8 mouse cellular contexts compared by ENCODE assay signal in the genomic region with DNA sequence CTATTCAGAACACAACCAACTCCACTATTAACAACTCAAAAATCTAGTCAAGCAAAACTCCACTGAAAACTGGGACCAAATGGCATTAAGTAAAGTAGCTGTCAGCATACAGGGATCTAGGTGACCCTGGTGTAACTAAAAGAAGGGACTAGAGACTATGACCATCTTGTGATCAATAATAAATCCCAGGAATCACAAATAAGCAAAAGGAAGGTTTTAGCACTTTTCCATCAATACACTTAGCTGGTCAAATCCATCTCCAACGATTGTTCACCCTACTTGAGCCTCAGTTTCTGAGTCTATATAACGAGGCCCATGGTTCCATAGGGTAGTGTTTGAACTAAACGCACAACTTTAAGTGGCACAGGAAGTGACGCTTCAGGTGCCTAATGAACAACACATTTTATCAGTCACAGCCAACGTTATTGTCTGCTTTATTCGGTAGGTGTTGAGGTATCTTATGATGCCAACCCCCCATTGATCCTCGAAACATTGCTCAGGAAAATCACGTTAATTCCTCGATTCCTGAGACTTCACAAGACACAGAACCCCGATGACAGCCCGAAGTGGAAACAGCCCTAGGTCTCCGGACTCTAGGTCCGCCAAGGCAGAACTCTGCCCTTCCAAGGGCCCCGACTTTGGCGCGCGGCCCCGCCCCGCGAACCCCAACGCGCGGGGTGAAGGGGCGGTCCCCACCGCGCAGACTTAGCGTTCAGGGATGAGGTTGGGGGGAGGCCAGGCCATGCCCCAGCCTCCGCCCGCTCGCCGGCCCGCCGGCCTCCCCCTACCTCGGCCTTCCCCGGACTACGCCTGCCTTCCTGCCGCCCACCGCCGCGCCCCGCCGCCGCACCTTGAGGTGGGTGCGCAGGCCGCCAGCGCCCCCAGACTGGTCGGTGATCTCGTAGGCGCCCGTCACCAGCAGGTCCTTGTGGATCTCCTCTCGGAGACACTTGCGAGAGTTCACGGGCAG. TPM values are rescaled to one million over a fixed set of nuclear protein-coding genes. Genes with fewer than 3 reads are reported as not detected.
DNase-seq lines count a peak whose midpoint lies in the region; ATAC-seq and TF ChIP-seq lines count a peak whose summit lies in the region.

No protein-coding gene starts in this region.

- H3K27me3 ChIP-seq in embryonic facial prominence, embryonic 12.5 days: no peaks in the 10 kb centered on the region
- no peaks in the 10 kb centered on the region for H3K27me3 ChIP-seq in liver, embryonic 12.5 days (replicated peaks)
- H3K27me3 ChIP-seq in myocyte (ENCODE audit: control insufficient read depth, insufficient read depth, insufficient read length): no peaks in the 10 kb centered on the region

- H3K4me2 ChIP-seq in embryonic facial prominence, embryonic 12.5 days (replicated peaks): peak overlapping the region; percentile 73
- peak overlapping the region; percentile 73 for H3K4me2 ChIP-seq in liver, embryonic 12.5 days
- peak overlapping the region; percentile 84 for H3K4me2 ChIP-seq in myocyte (ENCODE audit: low read depth)

- peak overlapping the region; percentile 83 for H3K27ac ChIP-seq in embryonic facial prominence, embryonic 12.5 days
- peak overlapping the region; percentile 90 for H3K27ac ChIP-seq in liver, embryonic 12.5 days

- H3K4me1 ChIP-seq in embryonic facial prominence, embryonic 12.5 days: peaks cover 7% of the 10 kb centered on the region
- peaks cover 52% of the 10 kb centered on the region for H3K4me1 ChIP-seq in liver, embryonic 12.5 days

- 2% methylated on average over 51 of the region's 53 CpGs for WGBS in embryonic facial prominence, embryonic 12.5 days
- under 1% methylated on average over 51 of the region's 53 CpGs for WGBS in liver, embryonic 12.5 days (ENCODE audit: insufficient replicate concordance)

- DNase-seq in A20 (ENCODE audit: low read depth, low spot score): peak; percentile 86
- DNase-seq in adrenal gland, postnatal 25 days: peak; percentile 80
- DNase-seq in heart, adult 8-10 months (ENCODE audit: low spot score): peak; percentile 65
- DNase-seq in kidney, adult 8-10 months: peak; percentile 61 to 74
- peak; percentile 81 to 89 for DNase-seq in spleen, postnatal 4 days (ENCODE audit: low spot score in 2 of 2)

- peak; percentile 39 for TF ChIP-seq POLR2A in myocyte (IDR thresholded peaks at IDR 0.05; ENCODE audit: insufficient read length, low read depth)

- ATAC-seq in embryonic facial prominence, embryonic 12.5 days (ENCODE audit: insufficient number of reproducible peaks, insufficient read depth, low FRiP score, low TSS enrichment): peak; percentile 75
- ATAC-seq in liver, embryonic 12.5 days: peak; percentile 91

- peak overlapping the region; percentile 82 for H3ac ChIP-seq in myocyte (ENCODE audit: control insufficient read depth, insufficient read length)

- no peaks in the 10 kb centered on the region for H3K9me3 ChIP-seq in embryonic facial prominence, embryonic 12.5 days
- H3K9me3 ChIP-seq in liver, embryonic 12.5 days (replicated peaks): no peaks in the 10 kb centered on the region

- no peaks in the 10 kb centered on the region for H3K36me3 ChIP-seq in embryonic facial prominence, embryonic 12.5 days
- H3K36me3 ChIP-seq in liver, embryonic 12.5 days: no peaks in the 10 kb centered on the region
- H3K36me3 ChIP-seq in myocyte (ENCODE audit: control insufficient read depth, insufficient read depth): no peaks in the 10 kb centered on the region

- H3K9ac ChIP-seq in embryonic facial prominence, embryonic 12.5 days: peak overlapping the region; percentile 83
- peak overlapping the region; percentile 88 for H3K9ac ChIP-seq in liver, embryonic 12.5 days

- peaks cover 50% of the 10 kb centered on the region for H3K79me2 ChIP-seq in myocyte (ENCODE audit: control insufficient read depth, insufficient read depth)

- peak overlapping the region; percentile 79 for H3K4me3 ChIP-seq in embryonic facial prominence, embryonic 12.5 days
- H3K4me3 ChIP-seq in liver, embryonic 12.5 days: peak overlapping the region; percentile 87
- peak overlapping the region; percentile 61 for H3K4me3 ChIP-seq in myocyte

TF ChIP-seq in myocyte, 11 proteins besides CTCF, POLR2A, EP300 and RAD21:
- TF ChIP-seq USF1 (IDR thresholded peaks at IDR 0.05; ENCODE audit: low read depth) (no peak), E2F4 (IDR thresholded peaks at IDR 0.05; ENCODE audit: insufficient read depth) (no peak), MYOG (IDR thresholded peaks at IDR 0.05; ENCODE audit: control insufficient read depth in 1 of 3, insufficient read depth in 1 of 3, insufficient read length in 2 of 3, low read depth in 2 of 3) (no peak), CEBPB (IDR thresholded peaks at IDR 0.05; ENCODE audit: insufficient read depth, poor library complexity, severe bottlenecking) (no peak), SRF (IDR thresholded peaks at IDR 0.05; ENCODE audit: control insufficient read depth, insufficient read length, low read depth) (no peak), REST (IDR thresholded peaks at IDR 0.05; ENCODE audit: insufficient read depth, insufficient read length) (no peak), MAX (IDR thresholded peaks at IDR 0.05; ENCODE audit: low read depth) (no peak), TCF12 (IDR thresholded peaks at IDR 0.05; ENCODE audit: insufficient read depth, poor library complexity, severe bottlenecking) (no peak), MYOD1 (IDR thresholded peaks at IDR 0.05; ENCODE audit: control insufficient read depth in 1 of 3, insufficient read length in 2 of 3, low read depth in 2 of 3) (no peak), TCF3 (IDR thresholded peaks at IDR 0.05; ENCODE audit: insufficient read length, low read depth) (no peak), POLR2AphosphoS2 (IDR thresholded peaks at IDR 0.05; ENCODE audit: insufficient read length, low read depth) (no peak)

RNA-seq across cellular contexts. Expression of a gene that starts 0.8 kb away (rescaled TPM):
- total RNA-seq in adrenal gland, postnatal 25 days (2021): 287 and 302 TPM in 2 replicates
- polyA plus RNA-seq in embryonic facial prominence, embryonic 12.5 days (2016; fragmentation: Nextera tagmentation; extraction: Ambion mirVana): 266 and 275 TPM in 2 replicates
- total RNA-seq in heart, adult 8-10 months (2022): 100 to 1,000 TPM; 164 to 177 (median 171) TPM
- polyA plus RNA-seq in liver, embryonic 12.5 days (2016; fragmentation: Nextera tagmentation; extraction: Ambion mirVana): 194 and 195 TPM in 2 replicates
- polyA plus RNA-seq in myocyte (2012; fragmentation: generic; extraction: Trizol): 193 TPM

RNA-seq across cellular contexts. Expression of a gene that starts 34.7 kb away (rescaled TPM):
- 75.7 and 94.0 TPM in 2 replicates for total RNA-seq in adrenal gland, postnatal 25 days (2021)
- polyA plus RNA-seq in embryonic facial prominence, embryonic 12.5 days (2016; fragmentation: Nextera tagmentation; extraction: Ambion mirVana): 31.2 and 33.1 TPM in 2 replicates
- total RNA-seq in heart, adult 8-10 months (2022): 100 to 1,000 TPM; 119 to 127 (median 123) TPM
- 11.6 and 12.1 TPM in 2 replicates for polyA plus RNA-seq in liver, embryonic 12.5 days (2016; fragmentation: Nextera tagmentation; extraction: Ambion mirVana)
- 40.4 TPM for polyA plus RNA-seq in myocyte (2012; fragmentation: generic; extraction: Trizol)

Comparison
In these comparisons a context has a peak if more than half of its experiments do, and no peak if none do; other contexts are left out.
1. Peak in every context shown above with its lines: DNase-seq, ATAC-seq, H3K4me3 ChIP-seq and H3K27ac ChIP-seq.